Mouse (Mus musculus): ENCODE measurements around the gene Neu3. TPM values are rescaled to one million over a fixed set of nuclear protein-coding genes. Genes with fewer than 3 reads are reported as not detected.

The Neu3 gene
- polyA plus RNA-seq, 1 experiment from 2014 or later: 3.0 TPM

GRCm38 (mm10) chr7:99786774-99787173 is 41.4 kb downstream of the Neu3 start:
- Histone ChIP-seq H3K4me1 (ENCODE audit: insufficient read depth, low read length) (0 out of 2 replicates have a peak, but pooled peaks cover 7% of the 10 kb centered on the region), H3K36me3 (ENCODE audit: insufficient read depth, low read length) (no peaks in the 10 kb centered on the region), H3K4me2 (replicated peaks; ENCODE audit: low read depth, low read length) (no peak overlapping the region), H3K9me3 (ENCODE audit: low read length) (no peaks in the 10 kb centered on the region; the same call in 1 of the 2 replicates), H3K27ac (ENCODE audit: low read length) (no peak overlapping the region), H3K9ac (replicated peaks; ENCODE audit: low read length) (no peak overlapping the region), H3K27me3 (ENCODE audit: insufficient read depth, low read length) (no peaks in the 10 kb centered on the region), H3K4me3 (ENCODE audit: low read length) (no peak overlapping the region)
- no peak for ATAC-seq (ENCODE audit: low FRiP score, low TSS enrichment)
- 93% methylated on average over 3 of the region's 3 CpGs for WGBS

- Histone ChIP-seq H3K4me1 (ENCODE audit: insufficient read depth, low read length) (0 out of 2 replicates have a peak, but pooled peaks cover 7% of the 10 kb centered on the region), H3K9me3 (ENCODE audit: low read length) (no peaks in the 10 kb centered on the region), H3K4me3 (ENCODE audit: low read length) (no peak overlapping the region), H3K36me3 (ENCODE audit: insufficient read depth, low read length) (no peaks in the 10 kb centered on the region), H3K27ac (ENCODE audit: low read length) (no peak overlapping the region), H3K9ac (replicated peaks; ENCODE audit: low read length) (no peak overlapping the region), H3K4me2 (replicated peaks; ENCODE audit: low read depth, low read length) (no peak overlapping the region), H3K27me3 (ENCODE audit: insufficient read depth, low read length) (no peaks in the 10 kb centered on the region)
- ATAC-seq (ENCODE audit: low FRiP score, low TSS enrichment): no peak
- 89% methylated on average over 3 of the region's 3 CpGs for WGBS
Measured at GRCm38 (mm10) chr7:99785553-99785952, 42.7 kb downstream of the Neu3 start.

GRCm38 (mm10) chr7:99783421-99783820 is 44.8 kb downstream of the Neu3 start:
- WGBS: 89% methylated on average over 7 of the region's 7 CpGs
- Histone ChIP-seq H3K4me3 (ENCODE audit: low read length) (no peak overlapping the region), H3K27me3 (ENCODE audit: insufficient read depth, low read length) (no peaks in the 10 kb centered on the region), H3K9me3 (ENCODE audit: low read length) (no peaks in the 10 kb centered on the region), H3K4me2 (replicated peaks; ENCODE audit: low read depth, low read length) (no peak overlapping the region), H3K9ac (replicated peaks; ENCODE audit: low read length) (no peak overlapping the region), H3K4me1 (ENCODE audit: insufficient read depth, low read length) (0 out of 2 replicates have a peak, but pooled peaks cover 4% of the 10 kb centered on the region), H3K36me3 (ENCODE audit: insufficient read depth, low read length) (no peaks in the 10 kb centered on the region), H3K27ac (ENCODE audit: low read length) (no peak overlapping the region)
- no peak for ATAC-seq (ENCODE audit: low FRiP score, low TSS enrichment)

- ATAC-seq (ENCODE audit: low FRiP score, low TSS enrichment): no peak
- Histone ChIP-seq H3K4me1 (ENCODE audit: insufficient read depth, low read length) (no peaks in the 10 kb centered on the region), H3K4me3 (ENCODE audit: low read length) (no peak overlapping the region), H3K9me3 (ENCODE audit: low read length) (no peaks in the 10 kb centered on the region), H3K27ac (ENCODE audit: low read length) (no peak overlapping the region), H3K36me3 (ENCODE audit: insufficient read depth, low read length) (no peaks in the 10 kb centered on the region), H3K27me3 (ENCODE audit: insufficient read depth, low read length) (no peaks in the 10 kb centered on the region), H3K9ac (replicated peaks; ENCODE audit: low read length) (no peak overlapping the region), H3K4me2 (replicated peaks; ENCODE audit: low read depth, low read length) (no peak overlapping the region)
- 72% methylated on average over 2 of the region's 2 CpGs for WGBS
Measured at GRCm38 (mm10) chr7:99781916-99782315, 46.3 kb downstream of the Neu3 start.

GRCm38 (mm10) chr7:99781385-99781784 is 46.8 kb downstream of the Neu3 start:
- Histone ChIP-seq H3K27me3 (ENCODE audit: insufficient read depth, low read length) (no peaks in the 10 kb centered on the region), H3K36me3 (ENCODE audit: insufficient read depth, low read length) (no peaks in the 10 kb centered on the region), H3K4me1 (ENCODE audit: insufficient read depth, low read length) (no peaks in the 10 kb centered on the region), H3K9ac (replicated peaks; ENCODE audit: low read length) (no peak overlapping the region), H3K27ac (ENCODE audit: low read length) (no peak overlapping the region), H3K4me2 (replicated peaks; ENCODE audit: low read depth, low read length) (no peak overlapping the region), H3K9me3 (ENCODE audit: low read length) (no peaks in the 10 kb centered on the region), H3K4me3 (ENCODE audit: low read length) (no peak overlapping the region)
- ATAC-seq (ENCODE audit: low FRiP score, low TSS enrichment): no peak
- 57% methylated on average over 5 of the region's 5 CpGs for WGBS

- Histone ChIP-seq H3K36me3 (ENCODE audit: insufficient read depth, low read length) (no peaks in the 10 kb centered on the region), H3K27ac (ENCODE audit: low read length) (no peak within 1 kb of the TSS), H3K9me3 (ENCODE audit: low read length) (peaks cover 24% of the 10 kb centered on the region), H3K27me3 (ENCODE audit: insufficient read depth, low read length) (no peaks in the 10 kb centered on the region), H3K4me1 (ENCODE audit: insufficient read depth, low read length) (no peaks in the 10 kb centered on the region), H3K9ac (replicated peaks; ENCODE audit: low read length) (no peak within 1 kb of the TSS), H3K4me3 (ENCODE audit: low read length) (no peak within 1 kb of the TSS), H3K4me2 (replicated peaks; ENCODE audit: low read depth, low read length) (no peak within 1 kb of the TSS)
- no peak for ATAC-seq (ENCODE audit: low FRiP score, low TSS enrichment)
- 94% methylated on average over 2 of the region's 2 CpGs for WGBS
Measured at GRCm38 (mm10) chr7:99763207-99763606, 65.0 kb downstream of the Neu3 start, which contains the start of gene Olfr521. Gene Olfr521 (plus strand): TSS chr7:99763507.

Other genes starting within 250 kb of the Neu3 start
- 0.67 and 0.72 TPM in 2 replicates for gene Tpbgl, start 201.3 kb downstream of the Neu3 start, polyA plus RNA-seq (2015; fragmentation: Nextera tagmentation; extraction: Ambion mirVana)
- gene Slco2b1, start 117.1 kb downstream of the Neu3 start, polyA plus RNA-seq (2015; fragmentation: Nextera tagmentation; extraction: Ambion mirVana): 3.0 and 3.4 TPM in 2 replicates
- gene Olfr520, start 98.1 kb downstream of the Neu3 start, polyA plus RNA-seq (2015; fragmentation: Nextera tagmentation; extraction: Ambion mirVana): not detected in 2 replicates
- gene Olfr521, start 64.9 kb downstream of the Neu3 start, polyA plus RNA-seq (2015; fragmentation: Nextera tagmentation; extraction: Ambion mirVana): not detected in 2 replicates
- 0.26 TPM in 2 replicates for gene Xrra1, start 30.7 kb upstream of the Neu3 start, polyA plus RNA-seq (2015; fragmentation: Nextera tagmentation; extraction: Ambion mirVana)
- 361 and 372 TPM in 2 replicates for gene Spcs2, start 35.0 kb upstream of the Neu3 start, polyA plus RNA-seq (2015; fragmentation: Nextera tagmentation; extraction: Ambion mirVana)
- 5.6 and 6.1 TPM in 2 replicates for gene Rnf169, start 152.0 kb upstream of the Neu3 start, polyA plus RNA-seq (2015; fragmentation: Nextera tagmentation; extraction: Ambion mirVana)
- gene Chrdl2, start 177.8 kb upstream of the Neu3 start, polyA plus RNA-seq (2015; fragmentation: Nextera tagmentation; extraction: Ambion mirVana): 0.90 and 0.95 TPM in 2 replicates

Measured in kidney, embryonic 16.5 days (tissue).